Mouse (Mus musculus): Measurements from ENCODE around the gene Jph4. TPM values are rescaled to one million over a fixed set of nuclear protein-coding genes. Genes with fewer than 3 reads are reported as not detected.
A peak's percentile ranks its signal among the peaks of the same experiment; 100 is the strongest.

The Jph4 gene
- polyA plus RNA-seq, 1 experiment: 2.4 TPM

DNA sequence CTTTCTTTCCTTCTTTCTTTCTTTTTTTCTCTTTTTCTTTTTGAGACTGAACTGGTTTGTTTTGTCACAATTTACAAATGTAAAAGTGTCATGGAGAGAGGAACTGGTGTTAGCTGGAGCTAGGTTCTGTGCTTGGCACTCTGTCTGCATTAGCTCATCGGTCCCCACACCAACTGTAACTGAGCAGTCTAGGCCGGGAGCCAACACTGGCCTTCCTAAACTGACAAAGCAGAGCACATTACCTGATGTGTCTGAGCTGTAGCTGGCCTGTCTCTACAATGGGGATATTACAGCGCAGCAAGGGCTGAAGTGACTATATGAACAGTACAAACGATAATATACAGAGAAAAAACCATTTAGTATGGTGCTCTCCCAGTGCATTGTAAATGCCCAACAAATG is 2.1 kb upstream of the Jph4 start:
- no peak for DNase-seq (ENCODE audit: low spot score)

- DNase-seq (ENCODE audit: low spot score): no peak
Measured at GRCm38 (mm10) chr14:55115846-55116245, 889 bp downstream of the Jph4 start.

GRCm38 (mm10) chr14:55114759-55115701 is 1.7 kb downstream of the Jph4 start:
- DNase-seq (ENCODE audit: low spot score): no peak

DNA sequence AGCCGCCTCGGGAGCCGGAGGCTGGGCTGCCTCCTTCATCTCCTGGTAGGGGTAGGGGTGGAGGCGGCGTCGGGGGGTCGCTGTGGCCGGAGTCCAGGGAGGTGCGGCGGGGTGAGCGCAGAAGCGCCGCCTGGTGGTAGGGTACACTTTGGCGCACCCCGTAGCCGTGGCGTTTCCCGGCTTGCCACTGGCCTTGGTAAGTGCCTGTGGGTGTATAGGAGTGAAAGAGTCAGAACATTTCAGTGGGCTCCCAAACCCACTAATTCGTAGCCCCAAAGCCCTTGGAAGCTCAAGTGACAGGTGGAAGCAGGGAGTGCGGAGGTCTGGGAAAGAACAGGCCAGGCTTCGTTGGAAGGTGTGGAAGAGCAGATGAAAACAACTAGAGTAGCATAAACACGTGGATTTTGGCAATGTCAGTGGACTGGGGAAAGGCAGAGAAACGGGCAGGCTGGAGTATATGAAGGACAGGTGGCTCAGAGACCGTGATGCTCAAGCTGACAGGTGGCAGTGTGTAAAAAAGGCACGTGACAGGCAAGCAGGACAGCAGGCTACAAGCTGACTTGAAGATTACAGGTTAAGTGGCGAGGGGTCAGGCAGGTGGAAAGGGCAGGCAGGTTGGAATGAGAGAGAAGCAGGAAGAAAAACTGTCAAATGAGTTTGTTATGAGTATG is 2.6 kb downstream of the Jph4 start:
- DNase-seq (ENCODE audit: low spot score): no peak

- no peak for DNase-seq (ENCODE audit: low spot score)
Measured at GRCm38 (mm10) chr14:55113351-55113974, 3.3 kb downstream of the Jph4 start.

GRCm38 (mm10) chr14:55111720-55112119 is 5.0 kb downstream of the Jph4 start:
- no peak for DNase-seq (ENCODE audit: low spot score)

DNA sequence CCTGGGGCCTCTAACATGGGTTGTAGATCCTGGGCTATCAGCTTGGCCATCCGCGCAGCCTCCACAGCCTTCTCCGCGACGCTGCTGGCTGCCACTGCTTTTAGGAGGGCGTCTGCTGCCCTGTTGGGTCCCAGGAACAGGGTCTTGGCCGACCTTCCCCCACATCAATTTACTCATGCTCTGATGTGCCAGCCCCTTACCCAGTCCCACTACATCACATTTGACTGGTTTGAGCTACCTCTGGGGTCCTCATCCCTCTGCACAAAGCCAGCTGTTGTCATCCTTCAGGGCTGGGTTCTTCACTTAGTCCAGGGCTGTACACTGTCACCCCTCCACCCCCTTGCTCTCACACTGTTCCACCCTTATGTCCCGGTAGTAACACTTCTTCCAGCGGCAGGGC is 6.7 kb downstream of the Jph4 start:
- no peak for DNase-seq (ENCODE audit: low spot score)

GRCm38 (mm10) chr14:55109048-55109873 is 7.5 kb downstream of the Jph4 start:
- no peak for DNase-seq (ENCODE audit: low spot score)

GRCm38 (mm10) chr14:55108202-55108870 is 8.4 kb downstream of the Jph4 start:
- no peak for DNase-seq (ENCODE audit: low spot score)

DNA sequence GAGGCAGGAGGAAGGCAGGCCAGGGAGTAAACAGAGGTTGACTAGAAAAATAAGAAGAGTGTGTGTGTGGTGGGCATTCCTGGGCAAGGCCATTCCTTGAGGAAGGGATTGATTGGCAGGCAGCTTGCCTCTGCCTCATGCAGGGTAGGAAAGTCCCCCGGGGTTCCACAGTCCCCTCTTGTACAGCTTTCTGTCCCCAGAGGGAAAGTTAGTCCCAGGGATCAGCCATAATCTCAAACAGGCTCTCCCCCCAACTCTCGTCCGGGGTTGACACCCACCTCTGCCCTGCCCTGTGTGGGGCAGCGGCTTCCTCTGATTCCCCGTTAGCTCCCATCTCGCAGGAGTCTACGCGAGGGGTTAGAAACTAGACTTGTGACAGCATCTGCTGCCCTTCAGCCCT is 9.7 kb downstream of the Jph4 start:
- no peak for DNase-seq (ENCODE audit: low spot score)

DNA sequence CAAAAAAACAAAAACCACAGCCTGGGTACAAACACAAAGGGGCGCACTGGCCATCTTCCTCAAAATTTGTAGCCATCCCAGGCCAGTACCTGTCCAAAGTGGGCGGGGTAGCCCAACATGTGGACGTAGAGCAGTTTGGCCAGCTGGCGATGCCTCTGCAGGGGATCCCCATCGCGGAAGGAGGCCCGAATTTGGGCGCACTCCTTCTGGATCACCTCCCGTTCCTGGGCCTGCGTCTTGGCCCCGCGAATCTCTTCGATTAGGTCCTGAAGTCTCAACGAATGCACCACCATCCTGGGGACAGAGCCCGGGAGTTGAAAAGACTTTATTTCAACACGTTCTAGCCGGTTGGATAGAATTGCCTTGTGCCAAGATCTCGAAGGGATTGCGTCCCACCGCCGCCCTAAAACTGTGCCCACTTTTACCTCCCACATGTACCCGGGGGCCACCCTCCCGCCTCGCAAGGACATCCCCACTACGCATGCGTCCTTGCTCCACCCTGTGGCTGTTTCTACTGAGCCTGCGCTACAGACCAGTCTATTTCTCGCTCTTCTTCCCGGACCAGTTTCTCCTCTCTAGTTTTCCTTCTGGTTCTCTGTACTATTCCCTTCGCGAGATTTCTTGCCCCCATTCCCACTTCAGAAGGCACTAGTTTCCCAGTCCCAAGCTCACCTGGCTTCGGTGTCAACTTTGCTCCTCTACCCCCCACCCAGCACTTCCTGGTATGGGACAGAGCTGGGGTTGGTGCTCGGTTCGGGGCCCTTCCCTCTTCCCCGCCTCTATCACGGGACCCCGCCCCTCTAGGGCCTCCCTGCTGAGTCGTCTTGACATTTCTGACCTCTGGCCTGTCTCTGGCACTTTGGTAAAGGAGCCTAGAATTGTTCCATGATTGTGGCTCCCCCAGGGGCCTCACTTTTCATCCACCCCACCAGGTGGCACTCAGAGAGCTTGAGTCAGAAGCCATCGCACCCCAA is 10.6 kb downstream of the Jph4 start, which contains the start of gene Ap1g2:
TSS of gene Ap1g2 (minus strand) at position 758 of the 974 bp plus-strand sequence.
- peak; percentile 75 for DNase-seq (ENCODE audit: low spot score)

GRCm38 (mm10) chr14:55105386-55105785 is 11.3 kb downstream of the Jph4 start:
- no peak for DNase-seq (ENCODE audit: low spot score)

GRCm38 (mm10) chr14:55104365-55104764 is 12.4 kb downstream of the Jph4 start:
- no peak for DNase-seq (ENCODE audit: low spot score)

DNA sequence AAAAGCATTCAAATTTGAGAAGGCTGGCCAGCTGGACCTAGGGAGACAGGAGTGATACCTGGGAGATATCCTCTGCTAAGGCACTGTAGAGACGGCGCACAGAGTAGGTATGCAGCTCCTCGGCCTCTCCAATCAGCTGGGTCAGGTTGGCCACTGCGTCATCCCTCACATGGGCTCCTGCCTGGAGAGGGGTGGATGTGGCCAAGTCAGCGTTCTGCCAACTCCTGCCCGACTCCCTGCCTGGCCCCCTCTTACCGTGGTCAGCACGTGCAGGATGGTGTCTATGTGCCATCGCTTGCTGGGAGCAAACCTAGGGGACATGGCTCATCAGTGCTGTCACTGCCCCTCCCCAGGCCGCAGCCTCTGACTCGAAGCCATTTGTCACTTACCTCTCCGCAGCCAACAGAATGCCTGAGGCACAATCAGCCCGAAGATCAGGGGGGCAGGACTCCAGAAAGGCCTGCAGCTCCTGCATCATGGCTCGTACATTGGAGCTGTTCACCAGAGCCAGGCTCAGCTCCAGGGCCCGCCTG is 14.4 kb downstream of the Jph4 start:
- no peak for DNase-seq (ENCODE audit: low spot score)

GRCm38 (mm10) chr14:55101592-55101991 is 15.1 kb downstream of the Jph4 start:
- no peak for DNase-seq (ENCODE audit: low spot score)

DNA sequence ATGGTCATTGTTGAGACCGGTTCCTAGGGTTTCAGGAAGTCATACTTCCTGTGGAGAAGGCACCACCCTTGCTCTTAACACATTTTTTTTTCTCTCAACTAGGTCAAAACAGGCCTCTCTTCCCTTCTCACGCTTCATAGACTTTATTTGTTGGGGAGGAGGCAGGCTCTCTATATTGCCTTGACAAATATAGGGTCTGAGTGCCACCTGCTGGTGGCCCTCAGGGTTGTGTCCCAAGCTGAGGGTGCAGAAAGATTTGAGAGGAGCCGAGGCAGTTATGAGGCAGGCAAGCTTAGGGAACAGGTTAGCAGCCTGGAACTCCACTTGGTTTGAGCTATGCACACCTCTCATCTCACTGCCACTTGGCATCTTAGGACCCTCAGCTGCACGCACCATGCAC is 18.7 kb downstream of the Jph4 start:
- no peak for DNase-seq (ENCODE audit: low spot score)

- DNase-seq (ENCODE audit: low spot score): no peak
Measured at GRCm38 (mm10) chr14:55097646-55098045, 19.1 kb downstream of the Jph4 start.

- no peak for DNase-seq (ENCODE audit: low spot score)
Measured at GRCm38 (mm10) chr14:55096573-55097087, 20.1 kb downstream of the Jph4 start.

DNA sequence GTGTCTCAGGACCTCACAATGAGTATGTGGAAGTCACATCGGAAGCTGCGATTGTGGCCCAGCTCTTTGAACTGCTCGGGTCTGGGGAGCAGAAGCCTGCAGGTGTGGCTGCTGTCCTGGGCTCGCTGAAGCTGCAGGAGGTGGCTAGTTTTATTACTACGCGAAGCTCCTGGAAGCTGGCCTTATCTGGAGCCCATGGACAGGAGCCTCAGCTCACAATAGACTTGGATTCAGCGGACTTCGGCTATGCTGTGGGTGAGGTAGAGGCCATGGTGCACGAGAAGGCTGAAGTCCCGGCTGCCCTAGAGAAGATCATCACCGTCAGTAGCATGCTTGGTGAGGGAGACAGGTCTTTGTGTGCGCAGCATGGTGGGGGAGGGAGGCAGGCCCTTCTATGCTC is 21.1 kb downstream of the Jph4 start:
- DNase-seq (ENCODE audit: low spot score): no peak

Data from urinary bladder, adult 2 months (tissue).